ENCODE assay signal across 17 mouse cellular contexts in genomic region chr16:96032368-96033043, GRCm38 (mm10). TPM values are rescaled to one million over a fixed set of nuclear protein-coding genes. Genes with fewer than 3 reads are reported as not detected.
A peak's percentile ranks its signal among the peaks of the same experiment; 100 is the strongest.
DNase-seq lines count a peak whose midpoint lies in the region; ATAC-seq and TF ChIP-seq lines count a peak whose summit lies in the region.
"Had no signal": no experiment of that assay in that cellular context is flagged by ENCODE, and none has a peak within 500 bp of the region (broad histone marks: within the 10 kb centered on the region; RNA-seq: fewer than 3 reads in every experiment).

No protein-coding gene starts in this region.

- no peaks in the 10 kb centered on the region for H3K79me2 ChIP-seq in MEL (ENCODE audit: control insufficient read depth, insufficient read depth, low read length, poor library complexity)

- no peak for TF ChIP-seq POLR2A in MEL (IDR thresholded peaks at IDR 0.05; ENCODE audit: control insufficient read depth in 1 of 2, insufficient read depth in 1 of 2, low read depth in 1 of 2, low read length in 2 of 2, poor library complexity in 1 of 2)
- TF ChIP-seq POLR2A in lung, adult 2 months (IDR thresholded peaks at IDR 0.05; ENCODE audit: borderline replicate concordance, extremely low read depth, low read depth, low read length): no peak

- ATAC-seq in erythroblast, adult 5-6 weeks (replicated peaks; ENCODE audit: low FRiP score, poor library complexity, severe bottlenecking): peak; percentile 86
- peak; percentile 85 for ATAC-seq in liver, embryonic 15.5 days (ENCODE audit: insufficient read depth)

- no peak overlapping the region for H3K4me2 ChIP-seq in liver, embryonic 15.5 days
- H3K4me2 ChIP-seq: heart, embryonic 15.5 days; midbrain, embryonic 11.5 days; neural tube, embryonic 12.5 days had no signal

- peaks cover 12 to 19% of the 10 kb centered on the region in 2 experiments for H3K36me3 ChIP-seq in MEL (ENCODE audit: control insufficient read depth in 1 of 2, insufficient read depth in 2 of 2, low read length in 2 of 2)
- peaks cover 87% of the 10 kb centered on the region for H3K36me3 ChIP-seq in liver, embryonic 15.5 days (replicated peaks)

- H3K27me3 ChIP-seq in MEL (ENCODE audit: control insufficient read depth in 1 of 2, insufficient read depth in 2 of 2, low read length in 2 of 2): no peaks in the 10 kb centered on the region
- no peaks in the 10 kb centered on the region for H3K27me3 ChIP-seq in liver, embryonic 15.5 days
- H3K27me3 ChIP-seq: heart, embryonic 15.5 days; neural tube, embryonic 12.5 days had no signal

- no peak for TF ChIP-seq RAD21 in MEL (IDR thresholded peaks at IDR 0.05; ENCODE audit: low read depth, low read length)

- H3K9me3 ChIP-seq in MEL (replicated peaks; ENCODE audit: insufficient read depth, low read length): no peaks in the 10 kb centered on the region
- H3K9me3 ChIP-seq in liver, embryonic 15.5 days (replicated peaks): no peaks in the 10 kb centered on the region
- H3K9me3 ChIP-seq: heart, embryonic 15.5 days; neural tube, embryonic 12.5 days had no signal

- 26% methylated on average over 13 of the region's 13 CpGs for WGBS in liver, embryonic 15.5 days (ENCODE audit: insufficient replicate concordance)
- 86% methylated on average over 13 of the region's 13 CpGs for WGBS in lung, adult 2 months

- no peak for TF ChIP-seq CTCF in MEL (IDR thresholded peaks at IDR 0.05 in 2 of 3, conservative IDR thresholded peaks at IDR 0.05 in 1 of 3; ENCODE audit: control insufficient read depth in 1 of 3, insufficient read depth in 1 of 3, low read depth in 2 of 3, low read length in 3 of 3, poor library complexity in 1 of 3, severe bottlenecking in 1 of 3)
- no peak for TF ChIP-seq CTCF in lung, adult 2 months (IDR thresholded peaks at IDR 0.05; ENCODE audit: insufficient read depth, low read length)

- peak overlapping the region in 1 of 2 experiments; percentile 30; a peak in 2 of 4 replicates for H3K4me3 ChIP-seq in MEL (ENCODE audit: control insufficient read depth in 1 of 2, insufficient read depth in 1 of 2, low read depth in 2 of 2, low read length in 2 of 2)
- no peak overlapping the region for H3K4me3 ChIP-seq in liver, embryonic 15.5 days (replicated peaks)
- no peak overlapping the region for H3K4me3 ChIP-seq in lung, adult 2 months (replicated peaks; ENCODE audit: extremely low read depth, low read depth, low read length)
- H3K4me3 ChIP-seq: heart, embryonic 15.5 days; neural tube, embryonic 12.5 days had no signal

- peak overlapping the region; percentile 90 for H3K27ac ChIP-seq in MEL (ENCODE audit: control insufficient read depth, low read depth, low read length)
- H3K27ac ChIP-seq in liver, embryonic 15.5 days (replicated peaks): peak overlapping the region; percentile 59
- H3K27ac ChIP-seq: heart, embryonic 15.5 days; neural tube, embryonic 12.5 days had no signal

- peaks cover 8 to 14% of the 10 kb centered on the region in 2 experiments for H3K4me1 ChIP-seq in MEL (ENCODE audit: control insufficient read depth in 1 of 2, insufficient read depth in 2 of 2, low read length in 2 of 2)
- peaks cover 15% of the 10 kb centered on the region for H3K4me1 ChIP-seq in liver, embryonic 15.5 days (replicated peaks)
- no peaks in the 10 kb centered on the region for H3K4me1 ChIP-seq in lung, adult 2 months (ENCODE audit: control insufficient read depth, insufficient read depth, low read length)
- H3K4me1 ChIP-seq: heart, embryonic 15.5 days; neural tube, embryonic 12.5 days had no signal

- peak overlapping the region; percentile 41 for H3K9ac ChIP-seq in MEL (ENCODE audit: control insufficient read depth, low read depth, low read length, poor library complexity, severe bottlenecking)
- no peak overlapping the region for H3K9ac ChIP-seq in liver, embryonic 15.5 days
- H3K9ac ChIP-seq: heart, embryonic 15.5 days; neural tube, embryonic 12.5 days had no signal

- DNase-seq in CD4-positive helper T cell, adult 2 months (ENCODE audit: low read depth, low spot score): peak; percentile 34
- peak; percentile 92 for DNase-seq in MEL (ENCODE audit: low read depth, low spot score)
- no peak for DNase-seq in lung, adult 2 months
- no peak for DNase-seq in spleen, postnatal 10 days (ENCODE audit: low spot score in 2 of 2)
- no peak for DNase-seq in kidney, postnatal 25 days
- no peak for DNase-seq in adrenal gland, postnatal 36 days
- DNase-seq: adrenal gland, adult 8-10 months; cerebellum, adult 9-11 months; kidney, adult 8-10 months; lung, postnatal 10 days; right cerebral cortex, postnatal 4 days; thymus, adult 18-20 months had no signal

- TF ChIP-seq EP300 in MEL (IDR thresholded peaks at IDR 0.05; ENCODE audit: low read depth in 1 of 2, low read length in 2 of 2): peak; percentile 44 to 71; a peak in 3 of 4 replicates

TF ChIP-seq in MEL, 35 proteins besides CTCF, POLR2A, EP300 and RAD21:
- peak; percentile 67 for TF ChIP-seq MAFK (IDR thresholded peaks at IDR 0.05; ENCODE audit: borderline replicate concordance, low read depth, low read length)
- peak; percentile 76 for TF ChIP-seq GATA1 (IDR thresholded peaks at IDR 0.05; ENCODE audit: low read depth, low read length)
- TF ChIP-seq NRF1 (IDR thresholded peaks at IDR 0.05; ENCODE audit: insufficient read depth, low read depth, low read length, poor library complexity, severe bottlenecking): no peak
- TF ChIP-seq BHLHE40 (IDR thresholded peaks at IDR 0.05; ENCODE audit: borderline replicate concordance, low read depth, low read length): 0 out of 2 replicates have a peak, but pooled peaks have one; percentile 4
- no peak for TF ChIP-seq MEF2A (IDR thresholded peaks at IDR 0.05; ENCODE audit: extremely low read depth, insufficient replicate concordance, low read depth, low read length, poor library complexity, severe bottlenecking)
- no peak for TF ChIP-seq ZKSCAN1 (IDR thresholded peaks at IDR 0.05; ENCODE audit: low read depth, low read length)
- TF ChIP-seq NELFE (IDR thresholded peaks at IDR 0.05; ENCODE audit: low read depth, low read length): no peak
- TF ChIP-seq SMC3 (IDR thresholded peaks at IDR 0.05; ENCODE audit: low read depth, low read length): no peak
- TF ChIP-seq MYC (IDR thresholded peaks at IDR 0.05; ENCODE audit: low read depth, low read length): peak; percentile 68; the same call in 1 of the 2 replicates
- TF ChIP-seq UBTF (IDR thresholded peaks at IDR 0.05; ENCODE audit: borderline replicate concordance, insufficient read depth, low read depth, low read length): no peak
- no peak for TF ChIP-seq POLR2AphosphoS5 (IDR thresholded peaks at IDR 0.05; ENCODE audit: borderline replicate concordance, low read depth, low read length)
- TF ChIP-seq GABPA (IDR thresholded peaks at IDR 0.05; ENCODE audit: low read depth, low read length): no peak
- peak; percentile 16; the same call in 1 of the 2 replicates for TF ChIP-seq RCOR1 (IDR thresholded peaks at IDR 0.05; ENCODE audit: low read depth, low read length)
- TF ChIP-seq MYB (IDR thresholded peaks at IDR 0.05; ENCODE audit: low read depth, low read length): peak; percentile 61
- peak; percentile 89 for TF ChIP-seq MAX (IDR thresholded peaks at IDR 0.05; ENCODE audit: low read length)
- no peak for TF ChIP-seq JUND (IDR thresholded peaks at IDR 0.05; ENCODE audit: low read depth, low read length)
- TF ChIP-seq MXI1 (IDR thresholded peaks at IDR 0.05; ENCODE audit: low read depth, low read length): peak; percentile 94
- no peak for TF ChIP-seq POLR2AphosphoS2 (IDR thresholded peaks at IDR 0.05; ENCODE audit: low read length)
- peak; percentile 89 for TF ChIP-seq SIN3A (IDR thresholded peaks at IDR 0.05; ENCODE audit: low read length)
- TF ChIP-seq TBP (IDR thresholded peaks at IDR 0.05; ENCODE audit: low read depth, low read length): 0 out of 2 replicates have a peak, but pooled peaks have one; percentile 33
- peak; percentile 88 for TF ChIP-seq ETS1 (IDR thresholded peaks at IDR 0.05; ENCODE audit: low read depth, low read length)
- TF ChIP-seq HCFC1 (IDR thresholded peaks at IDR 0.05; ENCODE audit: low read depth, low read length): no peak

RNA-seq across cellular contexts. Expression of gene Psmg1, which starts 41.7 kb away (rescaled TPM):
- 112 and 115 TPM in 2 replicates for total RNA-seq in MEL (2012; rRNA removed)
- polyA plus RNA-seq in MEL (2012; ENCODE audit: insufficient read depth in 1 of 2, insufficient read length in 2 of 2, low read depth in 1 of 2, low replicate concordance in 2 of 2, missing spikeins in 1 of 2): 100 to 1,000 TPM in 1 of 2 experiments, not detected in 1; 169 TPM
- total RNA-seq in erythroblast, adult 5-6 weeks (2015; ENCODE audit: low replicate concordance): 12.3 and 21.3 TPM in 2 replicates
- 5.1 and 10.3 TPM in 2 replicates for total RNA-seq in erythroblast, adult 5-6 weeks (2017; ENCODE audit: low replicate concordance)
- 46.2 and 46.7 TPM in 2 replicates for polyA plus RNA-seq in liver, embryonic 15.5 days (2015; fragmentation: Nextera tagmentation; extraction: Ambion mirVana)
- polyA plus RNA-seq in lung, adult 2 months (2012; rRNA removed): 8.5 and 11.0 TPM in 2 replicates
- total RNA-seq in adrenal gland, postnatal 36 days (2021): 10 to 100 TPM; 30.0 to 38.4 TPM

RNA-seq across cellular contexts. Expression of gene Brwd1, which starts 49.8 kb away (rescaled TPM):
- total RNA-seq in MEL (2012; rRNA removed): 33.7 and 41.0 TPM in 2 replicates
- polyA plus RNA-seq in MEL (2012; ENCODE audit: insufficient read depth in 1 of 2, insufficient read length in 2 of 2, low read depth in 1 of 2, low replicate concordance in 2 of 2, missing spikeins in 1 of 2): 10 to 100 TPM; 27.1 to 77.1 TPM
- 10.4 and 10.6 TPM in 2 replicates for total RNA-seq in erythroblast, adult 5-6 weeks (2015; ENCODE audit: low replicate concordance)
- 9.3 and 11.8 TPM in 2 replicates for total RNA-seq in erythroblast, adult 5-6 weeks (2017; ENCODE audit: low replicate concordance)
- polyA plus RNA-seq in liver, embryonic 15.5 days (2015; fragmentation: Nextera tagmentation; extraction: Ambion mirVana): 12.1 and 14.7 TPM in 2 replicates
- polyA plus RNA-seq in lung, adult 2 months (2012; rRNA removed): 24.5 and 27.4 TPM in 2 replicates
- 10 to 100 TPM; 67.7 to 76.0 TPM for total RNA-seq in adrenal gland, postnatal 36 days (2021)

Comparison
In these comparisons a context has a peak if more than half of its experiments do, and no peak if none do; other contexts are left out.
1. DNase-seq: peak in CD4-positive helper T cell, adult 2 months (single experiment) and MEL (single experiment); none in lung, adult 2 months (single experiment), spleen, postnatal 10 days (0 of 2), kidney, postnatal 25 days (0 of 2) and adrenal gland, postnatal 36 days (0 of 2).